8 mouse cellular contexts compared by ENCODE assay signal in the genomic region with DNA sequence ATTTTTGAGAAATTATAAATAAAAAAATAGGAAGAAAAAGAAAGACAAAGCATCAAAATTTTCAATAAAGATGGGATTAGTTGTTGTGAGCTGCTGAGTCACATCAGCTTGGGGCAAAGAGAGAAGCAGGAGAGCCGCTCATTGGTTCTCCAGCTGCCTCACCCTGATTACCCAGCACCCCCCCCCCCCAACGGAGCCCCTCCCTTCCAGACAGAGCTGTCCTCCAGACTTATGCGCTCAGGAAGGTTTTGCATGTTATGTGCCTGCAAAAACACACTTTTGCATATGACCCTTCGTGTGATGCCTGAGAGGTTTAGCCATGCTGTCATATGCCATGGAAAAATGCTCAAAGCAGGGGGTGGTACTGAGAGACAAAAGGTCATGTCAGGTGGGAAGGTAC. TPM values are rescaled to one million over a fixed set of nuclear protein-coding genes. Genes with fewer than 3 reads are reported as not detected.
DNase-seq lines count a peak whose midpoint lies in the region; ATAC-seq lines count a peak whose summit lies in the region.

No protein-coding gene starts in this region.

- DNase-seq in heart, adult 11 months: peak; percentile 69
- DNase-seq in heart, postnatal 25 days (ENCODE audit: low spot score): no peak
- no peak for DNase-seq in spleen, adult 18-20 months
- DNase-seq in cerebellum, adult 8-10 months: no peak
- DNase-seq in kidney, adult 11 months: no peak

- peaks cover 29% of the 10 kb centered on the region for H3K4me1 ChIP-seq in midbrain, embryonic 12.5 days
- H3K4me1 ChIP-seq in midbrain, embryonic 16.5 days (ENCODE audit: control insufficient read depth, insufficient read depth, low read length): peaks cover 13% of the 10 kb centered on the region
- H3K4me1 ChIP-seq in limb, embryonic 15.5 days: peaks cover 39% of the 10 kb centered on the region

- intact Hi-C loops in heart, postnatal 25 days (cut with DNase I): no loop called here

- peak overlapping the region; percentile 69; the same call in 1 of the 2 replicates for H3K4me2 ChIP-seq in midbrain, embryonic 12.5 days (replicated peaks)
- no peak overlapping the region for H3K4me2 ChIP-seq in midbrain, embryonic 16.5 days (ENCODE audit: low read length)
- H3K4me2 ChIP-seq in limb, embryonic 15.5 days: peak overlapping the region; percentile 51; the same call in 1 of the 2 replicates

- ATAC-seq in midbrain, embryonic 12.5 days (ENCODE audit: low FRiP score, low read depth): no peak
- ATAC-seq in midbrain, embryonic 16.5 days: no peak
- no peak for ATAC-seq in limb, embryonic 15.5 days (ENCODE audit: insufficient number of reproducible peaks, low FRiP score, low TSS enrichment, low read depth)

- H3K27me3 ChIP-seq in midbrain, embryonic 12.5 days: 0 out of 2 replicates have a peak, but pooled peaks cover 5% of the 10 kb centered on the region
- 0 out of 2 replicates have a peak, but pooled peaks cover 3% of the 10 kb centered on the region for H3K27me3 ChIP-seq in midbrain, embryonic 16.5 days (ENCODE audit: control insufficient read depth, insufficient read depth, low read depth, low read length)
- no peaks in the 10 kb centered on the region for H3K27me3 ChIP-seq in limb, embryonic 15.5 days

- no peaks in the 10 kb centered on the region for H3K36me3 ChIP-seq in midbrain, embryonic 12.5 days
- H3K36me3 ChIP-seq in midbrain, embryonic 16.5 days (ENCODE audit: control insufficient read depth, insufficient read depth, low read length): no peaks in the 10 kb centered on the region
- no peaks in the 10 kb centered on the region for H3K36me3 ChIP-seq in limb, embryonic 15.5 days

- H3K4me3 ChIP-seq in midbrain, embryonic 12.5 days: no peak overlapping the region
- H3K4me3 ChIP-seq in midbrain, embryonic 16.5 days (ENCODE audit: low read depth, low read length): no peak overlapping the region
- H3K4me3 ChIP-seq in limb, embryonic 15.5 days: no peak overlapping the region

- no peak overlapping the region for H3K27ac ChIP-seq in midbrain, embryonic 12.5 days (replicated peaks)
- H3K27ac ChIP-seq in midbrain, embryonic 16.5 days (ENCODE audit: low read length): no peak overlapping the region
- H3K27ac ChIP-seq in limb, embryonic 15.5 days: peak overlapping the region; percentile 77

- no peaks in the 10 kb centered on the region for H3K9me3 ChIP-seq in midbrain, embryonic 12.5 days
- H3K9me3 ChIP-seq in midbrain, embryonic 16.5 days (replicated peaks; ENCODE audit: control insufficient read depth, low read length, poor library complexity, severe bottlenecking): no peaks in the 10 kb centered on the region
- no peaks in the 10 kb centered on the region for H3K9me3 ChIP-seq in limb, embryonic 15.5 days

- WGBS in midbrain, embryonic 12.5 days: 24% methylated on average over 4 of the region's 4 CpGs
- 11% methylated on average over 4 of the region's 4 CpGs for WGBS in midbrain, embryonic 16.5 days
- WGBS in limb, embryonic 15.5 days: 27% methylated on average over 4 of the region's 4 CpGs

- no peak overlapping the region for H3K9ac ChIP-seq in midbrain, embryonic 12.5 days (replicated peaks)
- H3K9ac ChIP-seq in midbrain, embryonic 16.5 days (ENCODE audit: low read depth, low read length): no peak overlapping the region
- no peak overlapping the region for H3K9ac ChIP-seq in limb, embryonic 15.5 days

RNA-seq across cellular contexts. Expression of a gene that starts 3.7 kb away (rescaled TPM):
- 1 to 10 TPM; 7.3 to 8.0 TPM for total RNA-seq in heart, postnatal 25 days (2021)
- polyA plus RNA-seq in midbrain, embryonic 12.5 days (2016; fragmentation: Nextera tagmentation; extraction: Ambion mirVana): 116 TPM in 2 replicates
- 90.7 and 91.6 TPM in 2 replicates for polyA plus RNA-seq in midbrain, embryonic 16.5 days (2015; fragmentation: Nextera tagmentation; extraction: Ambion mirVana)
- 179 and 208 TPM in 2 replicates for polyA plus RNA-seq in limb, embryonic 15.5 days (2015; fragmentation: Nextera tagmentation; extraction: Ambion mirVana)
